Mouse (Mus musculus) olfactory bulb, adult 2 months (tissue): Measurements from ENCODE around the gene Fkbp9.

Experiments used
- CTCF ChIP-seq: fragments of 200-500 bp; IDR thresholded peaks from 2 replicates; pipeline ENCODE4 v1.5.1; 2012; ENCODE audit warnings: low read depth, mild to moderate bottlenecking, low read length, moderate library complexity; ENCODE audit not compliant: insufficient read depth
- POLR2A ChIP-seq: fragments of 200-500 bp; IDR thresholded peaks from 2 replicates; pipeline ENCODE4 v1.6.1; 2012; ENCODE audit warnings: mild to moderate bottlenecking, low read depth, low read length, moderate library complexity; ENCODE audit not compliant: insufficient read depth

GRCm38 (mm10) chr6:56832830-56833229, 971 bp downstream of the Fkbp9 start:
- TF ChIP-seq CTCF: no peak
- TF ChIP-seq POLR2A: no peak
